Mouse (Mus musculus): ENCODE results near the gene Il6ra.
A peak's percentile ranks its signal among the peaks of the same experiment; 100 is the strongest.

Gene Il6ra

DNA sequence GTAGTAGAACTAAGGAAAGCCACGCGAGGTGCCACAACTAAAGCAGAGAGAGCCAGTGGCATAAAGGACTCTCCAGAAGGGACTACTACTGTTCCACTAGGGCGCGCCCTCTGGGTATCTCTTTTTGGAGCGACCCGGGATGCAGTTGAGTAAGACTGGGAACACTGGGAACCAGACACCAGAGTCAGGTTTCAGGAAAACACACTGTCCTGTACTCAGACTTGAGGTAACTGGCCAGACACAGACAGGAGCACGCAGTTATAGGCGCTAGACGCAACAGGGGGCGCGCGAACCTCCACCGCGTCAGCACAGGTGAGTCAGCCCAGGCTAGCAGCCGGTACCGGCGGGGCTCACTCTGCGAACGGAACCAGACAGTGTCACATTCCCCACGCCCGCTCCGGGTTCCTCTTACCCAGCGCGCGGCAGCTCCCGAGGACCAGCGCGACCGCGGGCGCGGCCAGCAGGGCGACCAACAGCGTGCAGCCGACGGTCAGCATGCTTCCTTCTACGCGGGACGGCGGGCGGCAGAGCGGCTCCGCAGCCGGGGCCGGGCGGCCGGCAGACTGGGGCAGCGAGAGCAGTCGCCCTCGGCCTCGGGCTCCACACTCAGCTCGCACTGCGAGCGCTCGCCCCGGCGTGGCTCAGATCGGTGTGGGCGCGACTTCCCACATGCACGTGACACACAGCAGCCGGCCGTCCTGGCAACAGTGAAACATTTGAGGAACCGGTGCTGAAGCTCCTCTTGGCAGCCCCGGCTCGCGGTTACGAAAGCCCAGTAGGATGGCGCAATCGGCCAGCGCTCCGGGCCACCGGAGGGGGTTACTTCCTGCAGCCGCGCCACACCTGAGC lies at the start of gene Il6ra:
Gene Il6ra (minus strand): TSS at position 654 of the 849 bp plus-strand sequence.
- DNase-seq (ENCODE audit: low spot score), result peak; percentile 96

DNA sequence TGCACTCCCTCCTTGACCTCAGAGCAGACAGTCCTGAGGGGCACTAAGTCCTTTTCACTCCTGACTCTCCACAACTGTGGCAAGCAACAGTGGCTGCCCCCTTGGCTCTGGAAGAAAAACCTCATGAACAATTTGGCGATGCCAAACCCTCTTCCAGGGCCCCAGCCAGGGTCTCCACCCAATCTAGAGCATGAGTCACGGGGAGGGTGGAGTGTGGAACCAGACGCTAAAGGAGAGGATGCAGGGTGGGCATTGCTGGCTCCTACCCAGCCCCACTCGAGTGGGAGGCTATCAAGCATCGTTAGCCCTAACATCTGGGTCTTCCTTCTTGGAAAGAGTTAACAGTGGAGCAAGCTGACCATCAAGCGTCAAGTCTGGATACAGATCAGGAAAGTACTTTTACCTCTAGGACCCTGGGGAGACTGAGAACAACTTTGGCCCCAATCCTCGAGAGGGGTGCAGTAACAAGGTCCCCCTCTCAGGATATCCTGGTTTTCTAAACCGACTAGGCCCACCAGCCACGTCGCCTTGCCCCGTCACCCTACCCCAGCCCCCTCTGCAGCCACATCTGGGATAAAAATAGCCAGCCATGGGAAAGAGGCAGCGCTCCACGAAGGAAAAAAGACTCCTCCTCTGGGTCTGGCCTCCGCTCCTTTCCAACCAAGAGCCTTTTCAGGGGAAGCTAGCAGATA lies 49.2 kb upstream of the Il6ra start:
- DNase-seq (ENCODE audit: low spot score), result peak; percentile 73

DNA sequence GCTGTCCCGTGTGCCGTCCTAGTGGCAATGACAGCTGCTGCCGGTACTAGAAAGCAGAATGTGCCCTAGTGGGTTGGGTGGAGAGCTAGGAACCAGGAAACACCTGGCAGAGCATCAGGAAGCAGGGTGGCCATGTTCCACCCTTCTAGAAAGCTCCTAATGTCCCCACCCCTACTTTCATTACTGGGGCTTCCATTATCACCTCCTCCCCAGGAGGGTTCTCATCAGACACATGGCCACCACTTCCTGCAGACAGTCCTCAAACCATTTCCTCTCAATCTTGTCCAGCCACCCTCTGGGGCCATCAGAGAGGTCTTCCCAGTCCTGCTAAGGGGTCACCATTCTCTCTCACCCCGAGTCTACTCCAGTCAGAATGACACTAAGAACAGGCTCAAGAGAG lies 48.4 kb upstream of the Il6ra start:
- no peak for DNase-seq (ENCODE audit: low spot score)

DNA sequence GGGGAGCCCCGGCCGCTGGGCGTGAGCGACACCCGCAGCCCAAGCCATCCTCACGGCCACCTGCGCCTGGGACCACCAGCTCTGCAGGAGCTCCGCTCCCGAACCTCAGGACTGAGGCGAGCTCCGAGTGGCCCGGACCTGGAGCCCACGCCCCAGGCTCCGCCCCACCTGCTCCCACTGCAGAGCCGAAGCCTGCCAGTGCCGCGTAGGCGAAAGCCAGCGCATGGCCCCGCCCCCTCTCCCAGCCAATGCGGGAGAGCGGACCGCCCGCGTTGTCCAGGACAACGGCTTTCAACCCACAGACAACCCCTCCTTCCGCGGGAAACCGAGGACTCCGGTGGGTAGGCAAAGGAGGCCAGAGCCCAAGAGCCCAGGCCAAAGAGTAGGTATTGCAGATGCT lies 47.5 kb upstream of the Il6ra start:
- DNase-seq (ENCODE audit: low spot score), result peak; percentile 85

DNA sequence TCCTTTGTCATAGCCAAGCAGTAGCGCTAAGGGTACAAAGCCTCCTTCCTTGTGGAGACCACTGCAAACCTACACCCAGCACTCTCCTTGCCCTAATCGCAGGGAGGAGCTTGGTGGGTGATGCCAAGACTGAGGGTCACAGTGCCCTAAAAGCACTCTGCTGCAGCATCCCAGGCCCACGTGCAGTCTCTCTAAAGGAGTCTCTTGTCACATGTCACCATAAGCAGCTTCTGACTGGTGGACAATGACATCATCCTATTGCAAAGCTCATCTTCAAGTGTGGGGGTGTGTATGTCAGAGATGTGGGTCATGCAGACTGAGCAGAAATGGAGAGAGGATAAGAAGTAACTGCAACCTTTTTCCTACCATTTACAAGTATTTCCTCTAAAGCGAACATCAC lies 46.4 kb upstream of the Il6ra start:
- DNase-seq (ENCODE audit: low spot score), result no peak

DNA sequence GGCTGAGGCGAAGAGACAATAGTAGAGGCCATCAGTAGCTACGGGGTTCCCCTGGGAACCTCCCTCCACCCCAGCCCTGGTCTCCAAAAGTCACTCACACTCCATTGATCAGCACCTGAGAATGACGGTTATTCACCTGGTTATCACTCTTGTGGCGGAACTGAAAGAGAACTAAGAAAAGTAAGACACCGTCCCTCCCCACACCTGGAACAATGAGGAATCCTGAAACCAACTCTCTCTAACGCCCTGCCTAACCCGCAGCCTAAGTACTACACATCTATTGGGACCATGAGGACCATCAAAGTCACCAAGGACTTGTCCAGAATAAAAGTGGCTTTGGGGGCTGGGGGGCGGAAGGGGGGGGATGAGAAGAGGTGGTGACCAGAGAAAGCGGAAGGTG lies 44.9 kb upstream of the Il6ra start:
- DNase-seq (ENCODE audit: low spot score), result no peak

DNA sequence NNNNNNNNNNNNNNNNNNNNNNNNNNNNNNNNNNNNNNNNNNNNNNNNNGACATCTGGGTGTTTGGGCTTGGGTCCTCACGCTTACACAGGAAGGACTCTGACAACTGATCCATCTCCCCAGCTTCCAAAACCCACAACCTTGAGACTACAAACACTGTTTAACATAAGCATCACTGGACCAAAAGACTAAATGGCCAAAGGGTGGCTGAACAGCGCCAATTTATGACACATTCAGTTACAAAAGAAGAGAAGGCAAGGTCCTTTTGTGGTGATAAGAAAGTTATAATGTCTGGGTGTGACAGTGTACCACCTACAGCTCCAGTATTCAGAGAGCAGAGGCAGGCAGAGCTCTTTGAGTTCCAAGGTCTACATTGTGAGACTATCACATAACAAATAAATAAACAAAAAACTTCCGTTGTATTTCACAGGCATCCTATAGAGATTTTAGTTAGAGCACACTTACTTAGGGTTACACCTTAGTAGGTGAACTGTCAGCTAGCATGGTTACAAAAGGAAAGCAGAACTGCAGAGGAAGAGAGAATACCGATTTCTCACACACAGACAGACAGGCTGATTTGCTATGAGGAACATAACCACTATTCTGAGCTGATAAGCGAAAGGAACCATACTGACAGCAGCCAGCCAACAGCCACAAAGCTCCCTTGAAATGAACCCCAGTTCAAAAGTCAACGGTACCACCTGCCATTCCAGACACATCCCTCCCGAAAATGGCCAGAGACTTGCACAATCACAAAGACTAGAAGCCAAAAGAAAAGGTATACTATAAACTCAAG lies 43.4 kb upstream of the Il6ra start:
- no peak for DNase-seq (ENCODE audit: low spot score)

DNA sequence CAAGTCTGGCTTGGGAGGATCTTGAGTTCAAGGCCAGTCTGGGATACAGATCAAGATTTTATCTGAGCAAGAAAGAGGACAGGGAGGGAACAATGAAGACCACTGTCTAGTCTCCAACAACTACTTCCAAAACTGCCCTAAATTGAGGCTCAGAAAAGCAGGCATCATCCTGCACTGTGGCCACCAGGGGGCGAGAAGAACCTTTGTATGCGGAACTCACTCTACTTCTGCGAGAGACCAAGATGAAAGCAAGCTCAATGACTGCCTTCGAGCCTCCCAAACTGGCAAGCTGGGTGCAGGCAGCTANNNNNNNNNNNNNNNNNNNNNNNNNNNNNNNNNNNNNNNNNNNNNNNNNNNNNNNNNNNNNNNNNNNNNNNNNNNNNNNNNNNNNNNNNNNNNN lies 40.4 kb upstream of the Il6ra start:
- DNase-seq (ENCODE audit: low spot score), result peak; percentile 86

DNA sequence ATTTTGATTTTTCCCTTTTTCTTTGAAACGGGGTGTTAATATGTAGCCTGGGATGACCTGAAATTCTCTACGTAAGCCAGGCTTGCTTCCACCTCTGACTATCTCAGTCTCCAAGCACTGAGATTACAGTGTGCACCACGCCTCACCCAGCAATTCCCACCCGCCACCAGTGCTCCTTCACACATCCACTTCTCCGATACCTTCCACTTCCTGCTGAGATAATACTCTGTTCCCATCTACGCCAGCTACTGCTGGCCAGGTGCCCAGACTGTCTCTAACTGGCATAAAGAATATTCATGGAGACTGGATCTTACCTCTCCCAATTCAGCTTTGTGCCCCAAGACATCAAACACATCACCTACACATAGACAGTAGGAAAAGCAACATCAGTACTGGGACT lies 35.7 kb upstream of the Il6ra start:
- no peak for DNase-seq (ENCODE audit: low spot score)

DNA sequence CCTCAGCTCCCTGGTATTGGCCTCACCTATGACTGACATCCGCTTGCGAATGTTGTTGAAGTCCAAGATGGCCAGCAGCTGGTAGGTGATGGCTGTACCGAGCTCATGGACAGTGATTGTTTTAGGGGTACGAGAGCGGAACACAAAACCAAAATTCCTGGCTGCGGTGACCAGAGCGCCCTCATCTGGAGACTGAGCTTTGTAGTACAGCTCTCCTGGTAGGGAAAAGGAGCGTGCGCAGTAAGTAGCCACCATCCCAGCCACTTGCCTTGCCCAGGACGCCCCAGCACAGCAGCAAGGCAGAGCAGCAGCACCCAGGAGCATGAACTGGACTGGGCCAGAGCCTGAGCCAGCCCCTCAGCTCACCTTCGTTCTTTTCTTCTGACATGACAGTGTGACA lies 35.0 kb upstream of the Il6ra start:
- DNase-seq (ENCODE audit: low spot score), result no peak

DNA sequence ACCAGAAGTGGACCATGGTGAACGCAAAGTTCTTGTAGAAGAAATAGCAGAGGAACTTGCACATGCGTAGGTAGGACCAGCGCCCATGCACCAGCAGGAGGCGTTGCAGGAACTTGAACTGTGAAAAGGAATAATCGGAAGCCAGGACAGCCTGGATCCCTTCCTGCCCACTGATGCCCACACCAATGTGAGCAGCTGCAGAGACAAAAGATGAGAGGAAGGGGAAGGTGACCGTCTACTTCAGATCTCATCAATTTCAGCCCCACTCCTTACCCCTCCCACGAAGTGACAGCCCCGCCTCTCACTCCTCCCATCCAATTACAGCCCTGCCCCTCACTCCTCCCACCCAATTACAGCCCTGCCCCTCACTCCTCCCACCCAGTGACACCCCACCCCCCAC lies 32.0 kb upstream of the Il6ra start:
- no peak for DNase-seq (ENCODE audit: low spot score)

DNA sequence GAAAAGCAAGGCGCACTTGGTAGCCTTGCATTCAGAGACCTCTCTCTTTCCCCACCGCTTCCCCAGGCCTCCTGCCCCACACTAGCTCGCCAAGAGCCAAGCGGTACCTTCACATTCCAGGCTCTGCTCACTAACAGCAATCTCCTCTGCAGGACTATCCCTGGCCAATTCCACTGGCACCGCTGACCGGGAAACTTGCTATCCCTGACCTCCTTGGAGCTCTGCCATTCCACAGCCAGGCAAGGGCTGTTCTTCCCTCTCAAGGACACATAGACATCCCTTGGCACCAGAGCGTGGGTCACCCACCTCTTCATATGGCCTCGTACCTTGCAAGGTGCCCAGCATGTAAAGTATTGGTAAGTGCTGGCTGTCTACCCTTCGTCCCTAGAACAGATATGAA lies 29.9 kb upstream of the Il6ra start:
- DNase-seq (ENCODE audit: low spot score), result peak; percentile 57

DNA sequence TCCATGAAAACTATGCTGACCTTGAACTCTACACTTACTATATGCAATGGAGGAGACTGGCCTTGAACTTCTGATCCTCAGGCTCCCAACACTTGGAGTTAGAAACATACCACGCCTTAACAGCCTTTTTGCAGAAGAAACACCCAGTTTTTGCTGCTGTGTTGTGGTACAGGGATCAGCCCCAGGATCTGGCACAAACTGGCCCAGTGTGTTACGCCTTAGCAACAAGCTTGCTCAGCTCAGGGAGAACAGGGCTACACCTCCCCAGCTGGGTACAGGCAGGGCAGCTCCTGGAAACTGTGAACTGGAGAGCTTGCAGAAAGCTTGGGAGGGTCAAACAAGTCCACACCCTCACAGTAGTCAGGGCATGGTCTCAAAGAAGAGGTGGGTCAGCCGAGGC lies 23.5 kb upstream of the Il6ra start:
- DNase-seq (ENCODE audit: low spot score), result no peak

DNA sequence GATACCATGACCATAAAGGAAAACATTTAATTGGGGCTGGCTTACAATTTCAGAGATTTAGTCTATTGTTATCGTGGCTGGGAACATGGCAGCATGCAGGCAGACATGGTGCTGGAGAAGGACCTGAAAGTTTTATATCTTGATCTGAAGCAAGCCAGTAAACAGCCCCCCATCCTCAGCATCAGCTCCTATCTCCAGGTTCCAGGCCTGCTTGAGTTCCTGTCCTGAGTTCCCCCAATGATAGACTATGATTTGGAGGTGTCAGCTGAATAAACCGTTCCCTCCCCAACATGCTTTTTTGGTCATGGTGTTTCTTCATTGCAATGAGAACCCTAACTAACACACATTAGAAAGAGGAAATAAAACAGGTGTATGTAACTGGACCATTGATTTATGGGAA lies 19.9 kb upstream of the Il6ra start:
- DNase-seq (ENCODE audit: low spot score), result no peak

DNA sequence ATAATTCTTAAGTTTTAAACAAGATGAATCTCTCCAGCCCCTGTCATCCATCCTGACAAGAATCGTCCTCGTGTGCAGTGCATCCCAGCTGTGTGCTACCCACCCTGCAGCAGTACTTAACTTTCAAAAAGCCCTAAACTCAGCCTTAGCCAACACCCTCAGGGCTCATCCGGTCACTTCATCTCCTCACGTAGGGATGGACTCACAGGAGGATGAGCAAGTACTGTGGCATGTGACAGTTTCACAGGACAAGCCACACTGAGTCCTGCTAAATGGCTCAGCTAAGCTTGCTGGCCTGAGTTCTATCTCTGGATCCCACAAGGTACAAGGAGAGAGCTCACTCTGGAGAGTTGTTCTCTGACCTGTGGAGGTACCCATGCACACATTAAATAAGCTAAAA lies 16.0 kb upstream of the Il6ra start:
- DNase-seq (ENCODE audit: low spot score), result no peak

DNA sequence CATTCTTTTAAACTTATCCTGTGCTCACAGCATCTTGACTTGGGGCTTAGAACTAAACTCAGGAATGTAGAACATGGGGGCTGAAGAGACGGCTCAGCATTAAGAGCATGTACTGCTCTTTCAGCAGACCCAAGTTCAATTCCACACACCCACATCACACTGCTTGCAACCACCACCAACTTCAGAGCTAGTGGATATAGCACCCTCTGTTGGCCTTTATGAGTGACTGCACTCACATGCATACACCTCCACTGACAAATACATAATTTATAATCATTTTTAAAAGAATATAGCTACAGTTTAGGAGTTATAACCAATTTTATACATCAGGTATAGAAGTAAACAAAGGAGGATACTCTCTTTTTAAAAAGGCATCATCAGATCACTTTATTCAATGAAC lies 13.4 kb upstream of the Il6ra start:
- DNase-seq (ENCODE audit: low spot score), result no peak

DNA sequence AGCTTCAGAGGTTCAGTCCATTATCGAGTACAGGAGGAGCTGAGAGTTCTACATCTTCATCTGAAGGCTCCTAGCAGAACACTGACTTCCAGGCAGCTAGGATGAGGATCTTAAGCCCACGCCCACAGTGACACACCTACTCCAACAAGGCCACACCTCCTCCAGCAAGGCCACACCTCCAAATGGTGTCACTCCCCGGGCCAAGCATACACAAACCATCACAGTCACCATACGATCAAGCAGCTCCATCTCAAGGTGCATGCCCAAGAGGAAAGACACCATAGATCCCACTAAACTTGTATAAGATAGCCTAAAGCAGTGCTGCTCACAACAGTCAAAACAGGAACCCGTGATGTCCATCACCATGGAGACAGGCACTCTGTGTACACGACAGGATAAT lies 7.7 kb upstream of the Il6ra start:
- DNase-seq (ENCODE audit: low spot score), result no peak

DNA sequence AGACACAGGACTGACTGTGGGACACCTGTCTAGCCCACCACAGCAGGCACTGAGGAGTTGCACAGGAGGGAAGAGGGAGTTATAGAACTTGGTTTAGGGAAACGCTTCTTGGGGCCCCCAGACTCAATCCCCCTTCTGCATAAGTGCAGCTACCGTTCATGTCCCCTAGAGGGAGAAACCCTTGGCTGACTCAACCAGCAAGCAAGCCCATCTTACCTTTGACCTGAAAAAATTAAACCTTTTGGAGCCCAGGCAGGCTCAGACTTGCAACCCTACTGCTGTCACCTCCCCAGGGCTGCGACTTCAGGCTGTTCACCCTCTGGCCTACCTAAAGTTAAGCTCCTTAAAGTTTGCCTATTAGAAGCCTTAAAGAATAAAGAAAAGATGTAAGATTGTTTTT lies 4.4 kb upstream of the Il6ra start:
- peak; percentile 44 for DNase-seq (ENCODE audit: low spot score)

DNA sequence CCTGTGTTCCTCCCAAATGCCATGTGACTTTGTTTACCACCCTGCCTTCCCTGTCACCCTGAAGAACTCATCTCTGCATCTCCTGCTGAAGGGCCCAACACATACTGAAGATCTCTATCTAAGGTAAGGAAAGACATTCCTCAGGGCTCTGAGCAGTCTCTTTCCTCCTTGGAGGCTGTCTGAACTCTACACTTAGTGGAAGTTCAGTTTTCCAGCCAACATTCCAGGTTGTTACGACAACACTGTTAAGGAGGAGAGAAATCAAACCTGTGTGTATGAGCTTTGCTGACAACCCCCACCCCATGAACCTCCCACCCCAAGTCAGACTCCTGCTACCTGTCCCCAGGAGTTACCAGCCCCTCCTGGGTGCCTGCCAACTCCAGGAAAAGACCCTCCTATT lies 3.6 kb upstream of the Il6ra start:
- peak; percentile 59 for DNase-seq (ENCODE audit: low spot score)

DNA sequence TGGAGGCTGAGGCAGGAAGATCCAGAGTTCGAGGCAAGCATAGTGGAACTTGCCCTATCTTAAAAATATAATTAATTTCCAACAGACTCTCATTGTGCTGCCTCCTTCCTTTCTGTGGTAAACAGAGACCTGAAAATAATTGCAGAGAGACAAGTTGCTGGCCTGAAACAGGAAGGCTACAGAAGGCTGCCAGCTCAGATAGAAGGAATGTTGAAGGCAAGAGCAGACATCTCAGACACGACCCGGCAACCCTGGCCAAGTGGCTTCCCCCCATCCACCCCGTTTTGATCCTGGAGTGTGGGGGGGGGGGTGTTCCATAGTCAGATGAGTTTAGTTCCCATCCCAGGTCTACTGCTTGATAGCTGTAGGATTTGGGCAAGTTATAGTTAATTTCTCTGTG lies 1.7 kb upstream of the Il6ra start:
- DNase-seq (ENCODE audit: low spot score), result no peak

DNA sequence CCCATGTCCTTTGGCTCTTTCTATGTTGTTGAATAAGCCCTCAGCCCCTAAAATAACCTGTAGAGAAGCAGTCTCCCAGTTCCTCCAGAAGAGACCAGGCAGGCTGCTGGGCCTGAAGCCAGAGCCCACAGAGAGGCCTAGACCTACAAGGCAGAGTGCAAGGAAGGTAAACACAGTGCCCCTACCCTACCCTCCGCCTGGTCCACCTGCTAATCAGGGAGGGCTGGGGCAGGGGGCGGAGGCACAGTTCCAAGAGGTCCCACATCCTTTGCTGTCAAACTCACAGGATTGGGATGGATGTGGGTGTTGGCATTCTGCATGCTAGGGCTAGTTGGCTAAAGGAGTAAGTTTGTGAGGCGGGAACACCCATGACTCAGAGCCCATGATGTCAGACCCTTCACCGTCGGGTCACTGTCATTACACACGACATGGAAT lies 871 bp downstream of the Il6ra start:
- DNase-seq (ENCODE audit: low spot score), result no peak

DNA sequence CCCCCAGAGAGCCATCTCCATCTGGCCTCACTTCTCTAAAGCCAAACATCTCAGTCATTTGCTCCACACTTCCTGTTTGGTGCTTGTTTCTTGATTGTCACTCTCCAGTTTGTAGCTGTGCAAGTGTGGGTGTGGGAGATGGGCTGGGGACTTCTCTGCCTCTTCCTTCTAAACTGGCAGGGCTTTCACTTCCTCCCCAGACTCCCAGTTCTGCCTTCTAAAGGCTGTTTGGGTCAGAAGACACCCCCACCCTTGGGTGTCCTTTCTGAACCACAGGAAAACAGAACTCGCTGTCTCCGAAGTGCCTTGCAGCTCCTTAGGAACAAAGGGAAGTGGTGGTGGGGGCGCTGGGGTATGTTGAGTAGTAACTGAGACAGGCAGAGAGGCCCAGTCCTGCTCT lies 1.8 kb downstream of the Il6ra start:
- no peak for DNase-seq (ENCODE audit: low spot score)
